Mouse (Mus musculus): Measurements from ENCODE around the gene Olfr1420.
A peak's percentile ranks its signal among the peaks of the same experiment; 100 is the strongest.
"Not testable (repeated sequence)": the region's sequence is repeated elsewhere in the genome, so short reads cannot be mapped to it uniquely, and the experiment has no call there.

Gene Olfr1420

GRCm38 (mm10) chr19:11886265-11886664 is at the start of gene Olfr1420:
Gene Olfr1420, plus strand, starts transcription at chr19:11886565.
- DNase-seq = no peak

GRCm38 (mm10) chr19:11839119-11839518 is 47.2 kb upstream of the Olfr1420 start, which contains the start of gene Olfr1417:
Gene Olfr1417, minus strand, starts transcription at chr19:11839219.
- no peak for DNase-seq

- DNase-seq = no peak
These were observed 40.0 kb upstream of the Olfr1420 start for GRCm38 (mm10) chr19:11846333-11846732.

GRCm38 (mm10) chr19:11852652-11853051 is 33.7 kb upstream of the Olfr1420 start:
- no peak for DNase-seq

- no peak for DNase-seq
These were observed 31.5 kb upstream of the Olfr1420 start for GRCm38 (mm10) chr19:11854821-11855220.

- DNase-seq = no peak
These were observed 29.9 kb upstream of the Olfr1420 start for GRCm38 (mm10) chr19:11856506-11856905.

GRCm38 (mm10) chr19:11860966-11861365 is 25.4 kb upstream of the Olfr1420 start, which contains the start of gene Olfr1418:
Gene Olfr1418, minus strand, starts transcription at chr19:11861066.
- DNase-seq = no peak

- DNase-seq = no peak
These were observed 18.5 kb upstream of the Olfr1420 start for GRCm38 (mm10) chr19:11867837-11868236.

GRCm38 (mm10) chr19:11875006-11875405 is 11.4 kb upstream of the Olfr1420 start, which contains the start of gene Olfr1419:
Gene Olfr1419, minus strand, starts transcription at chr19:11875106.
- no peak for DNase-seq

- not testable (repeated sequence) for DNase-seq
These were observed 8.0 kb upstream of the Olfr1420 start for GRCm38 (mm10) chr19:11878404-11878803.

- no peak for DNase-seq
These were observed 24.7 kb downstream of the Olfr1420 start for GRCm38 (mm10) chr19:11911021-11911420.

- DNase-seq = peak; percentile 49
These were observed 25.2 kb downstream of the Olfr1420 start for GRCm38 (mm10) chr19:11911603-11912002.

- DNase-seq = peak; percentile 99
These were observed 25.7 kb downstream of the Olfr1420 start, which contains the start of gene Patl1 for GRCm38 (mm10) chr19:11912037-11912532. Gene Patl1, plus strand, starts transcription at chr19:11912399.

GRCm38 (mm10) chr19:11912533-11913121 is 26.3 kb downstream of the Olfr1420 start:
- DNase-seq = peak; percentile 69

- no peak for DNase-seq
These were observed 29.4 kb downstream of the Olfr1420 start for GRCm38 (mm10) chr19:11915804-11916203.

- no peak for DNase-seq
These were observed 35.7 kb downstream of the Olfr1420 start for GRCm38 (mm10) chr19:11922068-11922467.

- not testable (repeated sequence) for DNase-seq
These were observed 36.1 kb downstream of the Olfr1420 start for GRCm38 (mm10) chr19:11922515-11922914.

GRCm38 (mm10) chr19:11926380-11926779 is 40.0 kb downstream of the Olfr1420 start:
- DNase-seq = no peak

GRCm38 (mm10) chr19:11928025-11928748 is 41.8 kb downstream of the Olfr1420 start:
- DNase-seq = no peak

GRCm38 (mm10) chr19:11946460-11946859 is 60.1 kb downstream of the Olfr1420 start:
- not testable (repeated sequence) for DNase-seq

Measured in thymus, postnatal 4 days (tissue).